Mouse (Mus musculus) spleen, adult 2 months (tissue): ENCODE measurements around the gene Ren1. TPM values are rescaled to one million over a fixed set of nuclear protein-coding genes. Genes with fewer than 3 reads are reported as not detected.
"Not testable (repeated sequence)": the region's sequence is repeated elsewhere in the genome, so short reads cannot be mapped to it uniquely, and the experiment has no call there.

Experiments used
- DNase-seq, 2 experiments: peaks; one replicate each; pipeline versions ENCODE4 v3.0.0 to v3.0.0-alpha.2; 2012 to 2021; ENCODE audit warnings: low spot score in 2 of 2, low read depth in 1 of 2
- H3K27ac ChIP-seq: fragments of 200-500 bp; 2 replicates; pipeline ENCODE4 v1.5.1; 2012; ENCODE audit warnings: low read length, inconsistent platforms; ENCODE audit not compliant: insufficient read depth
- H3K27me3 ChIP-seq: fragments of 200-500 bp; 2 replicates; pipeline ENCODE4 v1.6.1; 2012; ENCODE audit warnings: mild to moderate bottlenecking, moderate library complexity, low read length, inconsistent platforms; ENCODE audit not compliant: control insufficient read depth, insufficient read depth
- H3K36me3 ChIP-seq: fragments of 200-500 bp; 2 replicates; pipeline ENCODE4 v1.6.1; 2012; ENCODE audit warnings: mild to moderate bottlenecking, low read length, inconsistent platforms; ENCODE audit not compliant: control insufficient read depth, insufficient read depth
- H3K4me1 ChIP-seq: fragments of 200-500 bp; 2 replicates; pipeline ENCODE4 v1.6.1; 2011; ENCODE audit warnings: inconsistent platforms; ENCODE audit not compliant: control insufficient read depth, insufficient read depth, insufficient read length
- H3K4me3 ChIP-seq: fragments of 200-500 bp; 2 replicates; pipeline ENCODE4 v1.5.1; 2011; ENCODE audit warnings: mild to moderate bottlenecking, inconsistent platforms; ENCODE audit not compliant: insufficient read depth, insufficient read length; ENCODE audit errors: extremely low read depth
- CTCF ChIP-seq: fragments of 200-500 bp; IDR thresholded peaks from 2 replicates; pipeline ENCODE4 v1.5.1; 2011; ENCODE audit warnings: mild to moderate bottlenecking, inconsistent platforms; ENCODE audit not compliant: insufficient read depth, insufficient read length, insufficient replicate concordance; ENCODE audit errors: extremely low read depth
- POLR2A ChIP-seq: fragments of 200-500 bp; IDR thresholded peaks from 2 replicates; pipeline ENCODE4 v1.6.1; 2011; ENCODE audit warnings: low read depth, low read length, inconsistent platforms
- WGBS: fragments of 180-500 bp; shearing (Covaris S2); methylation state at CpG from one replicate; pipeline ENCODE4 v1.1.7; 2018; 5-methylcytosine and 5-hydroxymethylcytosine counted together
- polyA plus RNA-seq: library from polyadenylated mRNA; depleted of rRNA; stranded (reverse); fragments of >200 nt; gene quantifications from 2 replicates; pipeline ENCODE4 v1.2.3, GENCODE M21; 2012

The Ren1 gene
- polyA plus RNA-seq, 1 experiment = not detected

- no peak for TF ChIP-seq CTCF
- TF ChIP-seq POLR2A = no peak
- Histone ChIP-seq H3K27ac (no peak overlapping the region), H3K4me3 (no peak overlapping the region), H3K27me3 (0 out of 2 replicates have a peak, but pooled peaks cover 2% of the 10 kb centered on the region), H3K36me3 (no peaks in the 10 kb centered on the region), H3K4me1 (peaks cover 4% of the 10 kb centered on the region; the same call in 1 of the 2 replicates)
- no peak for DNase-seq
- 89% methylated on average over 6 of the region's 6 CpGs for whole genome bisulfite sequencing
These were observed 16.4 kb upstream of the Ren1 start for GRCm38 (mm10) chr1:133333937-133334336.

DNA sequence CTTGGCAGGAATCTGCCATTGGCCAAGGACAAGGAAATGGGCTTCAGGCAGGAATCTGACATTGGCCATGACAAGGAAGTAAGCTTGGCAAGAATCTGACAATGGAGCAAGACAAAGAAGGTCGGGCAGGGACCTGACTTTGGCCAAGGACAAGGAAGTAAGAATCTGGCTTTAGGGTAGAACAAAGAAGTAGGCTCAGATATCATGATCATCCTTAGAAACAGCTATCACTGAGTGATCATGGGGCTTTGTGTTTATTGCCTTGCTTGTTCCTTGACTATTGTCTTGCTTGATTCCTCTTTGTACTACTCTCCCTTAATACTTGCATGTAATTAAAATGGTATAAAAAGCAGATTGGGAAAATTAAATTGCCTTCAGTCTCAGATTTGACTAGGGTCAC lies 9.9 kb upstream of the Ren1 start:
- DNase-seq, H3K4me1 ChIP-seq, H3K27me3 ChIP-seq, H3K4me3 ChIP-seq, H3K27ac ChIP-seq, H3K36me3 ChIP-seq: not testable (repeated sequence)
- 56% methylated on average over 1 of the region's 1 CpGs for WGBS

- Histone ChIP-seq H3K27me3 (no peaks in the 10 kb centered on the region), H3K4me3 (no peak overlapping the region), H3K4me1 (peaks cover 7% of the 10 kb centered on the region; the same call in 1 of the 2 replicates), H3K36me3 (no peaks in the 10 kb centered on the region), H3K27ac (no peak overlapping the region)
- WGBS = 98% methylated on average over 2 of the region's 2 CpGs
- TF ChIP-seq POLR2A (no peak), CTCF (no peak)
- no peak for DNase-seq
These were observed 6.0 kb upstream of the Ren1 start for GRCm38 (mm10) chr1:133344357-133344756.

DNA sequence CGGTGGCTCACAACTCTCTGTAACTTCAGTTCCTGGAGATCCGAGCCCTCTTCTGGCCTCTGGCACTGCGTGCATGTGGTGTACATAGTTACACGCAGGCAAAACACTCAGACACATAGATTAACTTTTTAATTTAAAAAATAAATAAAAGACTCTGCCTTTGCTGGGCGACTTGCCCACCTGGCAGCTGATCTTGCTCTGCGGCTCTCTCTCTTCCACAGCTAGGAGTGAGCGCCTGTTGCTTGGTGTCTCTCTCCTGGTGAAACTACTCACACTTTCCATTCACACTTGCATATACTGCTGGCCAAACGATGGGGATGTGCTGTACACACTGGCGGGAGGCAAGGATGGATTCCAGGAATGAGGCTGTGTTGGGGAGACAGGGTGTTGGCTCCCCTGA lies 3.8 kb upstream of the Ren1 start:
- Histone ChIP-seq H3K27ac (no peak overlapping the region), H3K4me1 (peaks cover 11% of the 10 kb centered on the region; the same call in 1 of the 2 replicates), H3K27me3 (no peaks in the 10 kb centered on the region), H3K4me3 (no peak overlapping the region), H3K36me3 (no peaks in the 10 kb centered on the region)
- DNase-seq = no peak
- 92% methylated on average over 9 of the region's 9 CpGs for WGBS
- TF ChIP-seq POLR2A (no peak), CTCF (no peak)

DNA sequence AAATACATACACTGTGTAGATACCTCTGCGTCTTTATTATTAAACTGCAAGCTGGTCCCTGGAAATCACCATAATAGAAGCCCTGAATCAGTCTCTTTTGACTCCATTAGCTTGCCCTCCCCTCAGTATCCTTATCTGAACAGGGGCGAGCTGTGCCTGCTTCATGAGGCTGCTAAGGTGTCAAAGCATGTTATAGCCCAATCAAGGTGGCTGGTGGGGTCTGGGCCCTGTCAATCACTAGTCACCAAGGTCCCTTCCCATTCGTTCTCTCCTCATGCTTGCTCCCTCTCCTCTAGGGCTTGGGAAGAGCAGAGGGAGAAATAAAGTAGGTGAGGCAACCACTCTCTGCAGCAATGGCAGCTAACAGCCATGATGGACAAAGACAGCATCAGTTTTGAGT lies 3.1 kb upstream of the Ren1 start:
- DNase-seq = no peak
- Histone ChIP-seq H3K4me3 (no peak overlapping the region), H3K27me3 (no peaks in the 10 kb centered on the region), H3K36me3 (no peaks in the 10 kb centered on the region), H3K27ac (peak overlapping the region; percentile 13; the same call in 1 of the 2 replicates), H3K4me1 (peaks cover 11% of the 10 kb centered on the region; the same call in 1 of the 2 replicates)
- WGBS = 87% methylated on average over 3 of the region's 3 CpGs
- no peak for TF ChIP-seq CTCF
- no peak for TF ChIP-seq POLR2A

DNA sequence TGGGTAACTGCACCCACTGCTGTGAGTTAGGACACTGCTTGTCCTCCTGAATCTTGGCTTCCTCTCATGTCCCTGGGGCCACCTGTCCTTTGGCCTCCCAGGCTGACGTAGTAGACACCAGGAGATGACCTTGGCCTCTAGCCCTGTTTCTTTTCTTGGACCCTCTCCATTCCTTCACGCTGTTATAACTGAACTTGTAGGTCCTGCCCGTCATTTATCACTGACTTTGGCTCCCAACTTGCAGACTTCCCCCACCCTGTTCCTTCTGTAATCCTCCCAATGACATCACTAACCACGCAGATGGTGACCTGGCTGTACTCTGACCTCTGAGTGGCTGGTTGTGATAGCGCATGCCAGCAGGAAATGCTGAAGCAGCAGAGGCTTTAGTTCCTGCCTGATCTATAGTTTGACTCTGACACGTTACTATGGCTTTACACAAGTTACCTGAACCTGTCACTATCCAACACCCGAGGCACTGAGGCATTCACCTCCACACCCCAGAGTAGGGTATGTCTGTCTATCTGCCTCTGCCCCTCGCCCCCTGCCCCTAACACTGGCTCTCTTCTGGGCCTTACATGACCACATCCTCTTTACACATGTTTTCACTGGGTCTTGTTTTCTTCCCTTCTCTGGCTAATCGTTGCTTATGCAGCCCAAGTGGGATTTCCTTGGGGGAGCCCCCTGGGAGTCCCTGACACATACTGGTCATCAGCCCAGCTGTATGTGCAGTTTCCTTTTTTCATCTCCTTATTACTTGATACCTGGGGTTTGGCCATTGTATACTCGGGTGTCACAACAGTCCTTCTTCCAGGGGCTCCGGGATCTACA lies 2.4 kb upstream of the Ren1 start:
- Histone ChIP-seq H3K4me1 (peaks cover 11% of the 10 kb centered on the region; the same call in 1 of the 2 replicates), H3K27me3 (no peaks in the 10 kb centered on the region), H3K27ac (peak overlapping the region; percentile 59), H3K4me3 (no peak overlapping the region), H3K36me3 (no peaks in the 10 kb centered on the region)
- no peak for TF ChIP-seq POLR2A
- TF ChIP-seq CTCF = no peak
- WGBS = 25% methylated on average over 11 of the region's 11 CpGs
- DNase-seq = peak; percentile 24 to 50

- Histone ChIP-seq H3K36me3 (no peaks in the 10 kb centered on the region), H3K4me1 (peaks cover 21% of the 10 kb centered on the region; the same call in 1 of the 2 replicates), H3K4me3 (no peak overlapping the region), H3K27ac (no peak overlapping the region), H3K27me3 (no peaks in the 10 kb centered on the region)
- no peak for TF ChIP-seq POLR2A
- no peak for TF ChIP-seq CTCF
- WGBS = 50% methylated on average over 9 of the region's 9 CpGs
- DNase-seq = no peak
These were observed 1.5 kb downstream of the Ren1 start for GRCm38 (mm10) chr1:133351762-133352161.
